Mouse (Mus musculus) megakaryocyte, embryonic 14.5 days (primary cell): ENCODE results near the gene Slc22a20. TPM values are rescaled to one million over a fixed set of nuclear protein-coding genes. Genes with fewer than 3 reads are reported as not detected.

ENCODE experiments used
- H3K27me3 ChIP-seq: replicated peaks from 2 replicates; pipeline ENCODE3; 2012; ENCODE audit warnings: inconsistent platforms
- H3K36me3 ChIP-seq: replicated peaks from 2 replicates; pipeline ENCODE3; 2012; ENCODE audit warnings: low read length, inconsistent platforms, mixed read lengths
- H3K4me1 ChIP-seq: 2 replicates; pipeline ENCODE4 v1.6.1; 2012; ENCODE audit warnings: inconsistent platforms
- H3K4me3 ChIP-seq: replicated peaks from 2 replicates; pipeline ENCODE3; 2012; ENCODE audit warnings: moderate library complexity, mild to moderate bottlenecking, inconsistent platforms
- H3K9me3 ChIP-seq: 2 replicates; pipeline ENCODE4 v1.6.1; 2012; ENCODE audit warnings: inconsistent platforms
- FLI1 ChIP-seq: IDR thresholded peaks from 2 replicates; pipeline ENCODE4 v1.6.1; 2012; ENCODE audit warnings: low read length, inconsistent platforms, mixed read lengths
- GATA1 ChIP-seq: IDR thresholded peaks from 3 replicates; pipeline ENCODE4 v1.6.1; 2012; ENCODE audit warnings: mixed read lengths, low read length, inconsistent platforms, borderline replicate concordance
- polyA plus RNA-seq: library from polyadenylated mRNA; stranded (reverse); fragments of >175 nt; gene quantifications from 2 replicates; pipeline ENCODE4 v1.2.3, GENCODE M21; 2012; ENCODE audit warnings: low replicate concordance; ENCODE audit not compliant: insufficient read depth

The Slc22a20 gene
- polyA plus RNA-seq, result not detected in 2 replicates

GRCm38 (mm10) chr19:5986043-5986442, at the start of gene Slc22a20:
Gene Slc22a20, minus strand, starts transcription at chr19:5986143.
- H3K9me3 ChIP-seq, result no peaks in the 10 kb centered on the region

GRCm38 (mm10) chr19:6030520-6031280, 44.8 kb upstream of the Slc22a20 start:
- Histone ChIP-seq H3K36me3 (no peaks in the 10 kb centered on the region), H3K27me3 (peaks cover 13% of the 10 kb centered on the region), H3K9me3 (no peaks in the 10 kb centered on the region), H3K4me1 (no peaks in the 10 kb centered on the region; the same call in 1 of the 2 replicates), H3K4me3 (no peak overlapping the region)
- no peak for TF ChIP-seq FLI1
- TF ChIP-seq GATA1, result no peak

More at GRCm38 (mm10) chr19:5986043-5986442, at the start of gene Slc22a20:
- TF ChIP-seq GATA1, result no peak
- no peak for TF ChIP-seq FLI1
- Histone ChIP-seq H3K4me3 (no peak within 1 kb of the TSS), H3K27me3 (peaks cover 13% of the 10 kb centered on the region), H3K36me3 (peaks cover 18% of the 10 kb centered on the region), H3K4me1 (peaks cover 45% of the 10 kb centered on the region)

DNA sequence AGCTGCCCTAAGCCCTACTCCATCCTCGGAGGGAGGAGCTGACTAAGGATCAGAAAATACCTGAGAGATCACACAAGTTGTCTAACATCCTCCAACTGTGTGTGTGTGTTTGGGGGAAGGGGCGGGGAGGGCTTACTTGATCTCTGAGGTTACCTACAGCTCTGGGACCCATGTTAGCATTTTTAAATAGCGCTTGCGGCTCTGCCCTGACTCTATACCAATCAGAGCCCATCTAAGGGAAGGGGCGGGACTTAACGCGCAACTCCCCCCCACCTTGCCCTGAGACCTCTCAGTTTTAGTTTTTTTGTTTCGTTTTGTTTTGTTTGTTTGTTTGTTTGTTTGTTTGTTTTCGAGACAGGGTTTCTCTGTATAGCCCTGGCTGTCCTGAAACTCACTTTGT, 43.5 kb upstream of the Slc22a20 start:
- H3K9me3 ChIP-seq, result no peaks in the 10 kb centered on the region

GRCm38 (mm10) chr19:6028991-6029390, 43.0 kb upstream of the Slc22a20 start:
- TF ChIP-seq GATA1 (no peak), FLI1 (no peak)
- Histone ChIP-seq H3K9me3 (no peaks in the 10 kb centered on the region), H3K36me3 (no peaks in the 10 kb centered on the region), H3K4me1 (no peaks in the 10 kb centered on the region; the same call in 1 of the 2 replicates), H3K4me3 (no peak overlapping the region), H3K27me3 (peaks cover 24% of the 10 kb centered on the region)

More for the DNA sequence above, 43.5 kb upstream of the Slc22a20 start:
- Histone ChIP-seq H3K36me3 (no peaks in the 10 kb centered on the region), H3K4me1 (no peaks in the 10 kb centered on the region; the same call in 1 of the 2 replicates), H3K4me3 (no peak overlapping the region), H3K27me3 (peaks cover 22% of the 10 kb centered on the region)
- TF ChIP-seq GATA1 (no peak), FLI1 (no peak)

DNA sequence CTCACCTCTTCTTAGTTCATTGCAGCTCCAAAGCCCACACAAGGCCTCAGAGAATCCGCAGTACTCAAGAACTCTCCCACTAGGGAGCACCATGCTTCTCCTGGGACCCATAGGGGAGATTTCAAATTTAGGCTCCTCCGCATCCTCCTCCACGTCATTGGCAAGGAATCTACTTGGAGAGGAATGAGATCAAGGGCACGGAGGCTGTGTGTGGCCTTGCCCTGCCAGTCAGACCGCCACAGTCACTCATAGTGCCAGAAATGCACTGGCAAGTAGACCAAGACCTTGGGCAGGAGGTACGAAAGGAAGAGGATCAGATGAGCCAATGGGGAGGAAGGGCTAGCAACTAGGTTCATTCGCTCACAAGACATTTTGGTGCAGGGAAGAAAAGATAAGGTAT, 38.0 kb upstream of the Slc22a20 start:
- H3K9me3 ChIP-seq, result no peaks in the 10 kb centered on the region
- peaks cover 11% of the 10 kb centered on the region; the same call in 1 of the 2 replicates for H3K4me1 ChIP-seq
- peaks cover 30% of the 10 kb centered on the region for H3K27me3 ChIP-seq
- no peaks in the 10 kb centered on the region for H3K36me3 ChIP-seq
- TF ChIP-seq FLI1, result no peak
- no peak for TF ChIP-seq GATA1
- no peak overlapping the region for H3K4me3 ChIP-seq

- H3K9me3 ChIP-seq, result no peaks in the 10 kb centered on the region
- peaks cover 18% of the 10 kb centered on the region for H3K4me1 ChIP-seq
- no peaks in the 10 kb centered on the region for H3K36me3 ChIP-seq
- no peak overlapping the region for H3K4me3 ChIP-seq
- TF ChIP-seq GATA1 (no peak), FLI1 (no peak)
- peaks cover 29% of the 10 kb centered on the region for H3K27me3 ChIP-seq
Measured at GRCm38 (mm10) chr19:6023059-6023458, 37.1 kb upstream of the Slc22a20 start.

- Histone ChIP-seq H3K9me3 (no peaks in the 10 kb centered on the region), H3K4me1 (peaks cover 43% of the 10 kb centered on the region), H3K27me3 (peaks cover 21% of the 10 kb centered on the region), H3K36me3 (no peaks in the 10 kb centered on the region), H3K4me3 (no peak overlapping the region)
- no peak for TF ChIP-seq GATA1
- no peak for TF ChIP-seq FLI1
Measured at GRCm38 (mm10) chr19:6020276-6020675, 34.3 kb upstream of the Slc22a20 start.

DNA sequence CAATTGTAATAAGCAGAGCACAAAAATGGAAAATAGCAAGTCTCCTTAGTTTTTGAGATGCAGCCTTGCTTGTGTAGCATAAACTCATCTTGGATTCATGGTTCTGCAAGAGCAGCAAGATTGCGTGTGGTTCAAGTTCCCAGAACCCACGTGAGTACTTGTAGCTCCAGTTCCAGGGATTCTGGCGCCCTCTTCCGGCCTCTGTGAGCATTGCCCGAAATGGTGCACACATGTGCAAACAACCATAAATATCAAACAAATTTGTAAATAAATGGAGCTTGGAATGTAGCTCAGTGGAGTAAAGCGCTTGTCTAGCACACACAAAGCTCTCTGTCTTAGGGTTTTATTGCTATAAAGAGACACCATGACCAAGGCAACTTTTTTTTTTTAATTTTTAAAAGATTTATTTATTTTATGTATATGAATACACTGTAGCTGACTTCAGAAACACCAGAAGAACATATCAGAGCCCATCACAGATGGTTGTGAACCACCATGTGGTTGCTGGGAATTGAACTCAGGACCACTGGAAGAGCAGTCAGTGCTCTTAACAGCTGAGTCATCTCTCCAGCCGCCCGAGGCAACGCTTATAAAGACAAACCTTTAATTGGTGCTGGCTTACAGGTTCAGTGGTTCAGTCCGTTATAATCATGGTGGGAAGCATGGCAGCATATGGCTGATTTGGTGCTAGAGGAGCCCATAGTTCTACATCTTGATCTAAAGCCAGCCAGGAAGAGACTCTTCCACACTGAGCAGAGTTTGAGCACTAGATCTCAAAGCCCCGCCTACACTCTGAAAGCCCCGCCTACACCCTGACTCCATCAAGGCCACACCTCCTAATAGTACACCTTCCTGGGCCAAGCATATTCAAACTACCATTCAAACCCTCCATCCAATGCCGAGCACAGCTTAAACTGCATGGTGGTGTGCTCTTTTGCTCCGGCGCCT, 32.5 kb upstream of the Slc22a20 start:
- no peak for TF ChIP-seq FLI1
- Histone ChIP-seq H3K36me3 (peaks cover 8% of the 10 kb centered on the region), H3K9me3 (no peaks in the 10 kb centered on the region), H3K27me3 (peaks cover 6% of the 10 kb centered on the region), H3K4me1 (peaks cover 60% of the 10 kb centered on the region), H3K4me3 (peak overlapping the region; percentile 66)

- TF ChIP-seq GATA1, result no peak
- no peak for TF ChIP-seq FLI1
- H3K4me1 ChIP-seq, result peaks cover 66% of the 10 kb centered on the region
- peak overlapping the region; percentile 94 for H3K4me3 ChIP-seq
- H3K27me3 ChIP-seq, result no peaks in the 10 kb centered on the region
- H3K9me3 ChIP-seq, result no peaks in the 10 kb centered on the region
- H3K36me3 ChIP-seq, result peaks cover 25% of the 10 kb centered on the region
Measured at GRCm38 (mm10) chr19:6016532-6016931, 30.6 kb upstream of the Slc22a20 start.
